Mouse (Mus musculus): ENCODE data around the gene Abcb1a.

DNA sequence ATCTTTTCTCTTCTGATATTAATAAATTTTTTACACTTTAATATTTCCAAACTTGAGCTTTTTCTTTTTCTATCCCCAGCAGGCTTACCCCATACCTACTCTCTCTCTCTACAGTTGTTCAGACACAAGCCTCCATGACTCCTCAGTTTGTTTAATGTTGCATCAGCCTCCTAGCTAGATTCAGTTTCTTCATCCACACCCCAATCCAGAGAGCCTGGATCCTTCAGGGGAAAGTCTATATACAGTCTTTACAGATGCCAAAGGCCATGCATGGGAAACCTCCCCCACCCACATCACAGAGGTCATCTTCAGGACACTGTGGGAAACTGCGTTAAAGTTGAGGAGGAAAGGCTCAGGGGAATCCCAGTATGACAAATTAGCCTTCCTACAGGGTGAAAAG lies 62.3 kb downstream of the Abcb1a start:
- TF ChIP-seq CTCF (IDR thresholded peaks at IDR 0.05; ENCODE audit: borderline replicate concordance, insufficient read depth, low read depth, low read length) = no peak
- no peak for TF ChIP-seq POLR2A (IDR thresholded peaks at IDR 0.05; ENCODE audit: borderline replicate concordance, insufficient read depth, low read length)

Data from cerebellum, adult 2 months (tissue).